Mouse (Mus musculus) layer of hippocampus, postnatal 25 days (tissue): ENCODE data around the gene Slc23a3. TPM values are rescaled to one million over a fixed set of nuclear protein-coding genes. Genes with fewer than 3 reads are reported as not detected.
A peak's percentile ranks its signal among the peaks of the same experiment; 100 is the strongest.

Experiments used
- DNase-seq, 2 experiments: peaks; one replicate each; pipeline ENCODE4 v3.0.0; 2022; ENCODE audit warnings: mixed read lengths in 2 of 2, low spot score in 1 of 2; ENCODE audit errors: extremely low spot score in 1 of 2
- total RNA-seq, 2 experiments: library from RNA; stranded (reverse); gene quantifications; 2 replicates each; pipeline ENCODE4 v1.2.3; 2021

Gene Slc23a3
- total RNA-seq, 2 experiments from 2014 or later, result 0.30 to 0.35 TPM

- no peak for DNase-seq
These were observed 7.0 kb upstream of the Slc23a3 start for GRCm38 (mm10) chr1:75140601-75141190.

DNA sequence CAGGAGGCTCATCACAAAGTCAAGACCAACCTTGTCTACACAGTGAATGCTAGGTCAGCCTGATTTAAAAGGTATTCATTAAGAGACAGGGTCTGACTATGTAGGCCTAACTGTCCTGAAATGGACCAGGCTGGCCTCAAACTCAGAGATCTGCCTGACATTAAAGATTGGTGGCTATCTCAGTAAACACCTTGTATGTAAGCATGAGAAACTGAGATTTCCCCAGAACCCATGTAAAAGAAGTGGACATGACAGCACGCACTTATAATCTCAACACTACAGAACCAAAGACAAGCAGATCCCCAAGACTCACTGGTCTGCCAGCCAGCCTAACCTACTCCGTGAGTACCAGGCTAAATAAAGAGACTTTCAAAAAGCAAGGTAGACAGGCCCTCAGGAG, 4.8 kb upstream of the Slc23a3 start:
- DNase-seq, result no peak

GRCm38 (mm10) chr1:75136730-75137129, 3.0 kb upstream of the Slc23a3 start:
- no peak for DNase-seq

DNA sequence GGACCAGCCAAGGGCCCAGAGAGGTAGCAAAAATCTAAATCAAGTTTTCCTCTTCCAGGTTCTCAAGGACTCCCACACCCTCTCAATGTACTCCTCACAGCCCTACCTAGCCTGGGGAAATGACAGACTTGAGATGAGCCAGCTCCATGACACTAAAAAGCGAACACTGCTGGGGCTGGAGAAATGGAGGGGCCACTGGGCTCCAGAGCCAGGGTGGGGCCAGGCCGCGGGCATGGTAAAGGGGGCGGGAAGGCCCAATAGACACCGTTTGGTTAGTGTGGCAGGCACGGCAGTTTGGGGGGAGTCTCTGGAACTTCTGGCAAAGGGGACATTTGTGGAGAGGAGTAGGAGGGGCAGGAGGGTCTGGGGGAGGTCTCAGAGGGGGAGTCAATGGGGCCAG, 2.6 kb upstream of the Slc23a3 start:
- no peak for DNase-seq

GRCm38 (mm10) chr1:75128641-75129040, 5.0 kb downstream of the Slc23a3 start:
- no peak for DNase-seq

- DNase-seq, result no peak
These were observed 8.3 kb downstream of the Slc23a3 start for GRCm38 (mm10) chr1:75125418-75125817.

- peak; percentile 85 to 87 for DNase-seq
These were observed 9.1 kb downstream of the Slc23a3 start, which contains the start of gene Nhej1 for GRCm38 (mm10) chr1:75124346-75125321. Gene Nhej1, minus strand, starts transcription at chr1:75125200.

- no peak for DNase-seq
These were observed 11.5 kb downstream of the Slc23a3 start for GRCm38 (mm10) chr1:75122211-75122610.

Other genes with a start within 250 kb of the Slc23a3 start
- gene Fev, start 248.5 kb downstream of the Slc23a3 start, total RNA-seq, result not detected
- under 1 TPM in 1 of 2 experiments, not detected in 1; 0.39 TPM for gene Cryba2, start 240.7 kb downstream of the Slc23a3 start, total RNA-seq
- 1 to 10 TPM; 1.2 to 2.3 TPM for gene Cfap65, start 198.3 kb downstream of the Slc23a3 start, total RNA-seq
- gene Ihh, start 182.2 kb downstream of the Slc23a3 start, total RNA-seq, result under 1 TPM; 0.10 to 0.38 TPM
- gene Nhej1, start 8.7 kb downstream of the Slc23a3 start, total RNA-seq, result 1 to 10 TPM; 2.7 to 3.2 TPM
- gene Cnppd1, start 8.8 kb upstream of the Slc23a3 start, total RNA-seq, result 10 to 100 TPM; 26.6 to 38.6 TPM
- 100 to 1,000 TPM; 172 to 177 TPM for gene Retreg2, start 8.9 kb upstream of the Slc23a3 start, total RNA-seq
- 10 to 100 TPM; 33.8 to 34.5 TPM for gene Zfand2b, start 34.8 kb upstream of the Slc23a3 start, total RNA-seq
- 10 to 100 TPM; 25.2 to 28.0 TPM for gene Abcb6, start 46.5 kb upstream of the Slc23a3 start, total RNA-seq
- gene Ankzf1, start 58.3 kb upstream of the Slc23a3 start, total RNA-seq, result 10 to 100 TPM; 19.4 to 24.0 TPM
- gene Atg9a, start 58.3 kb upstream of the Slc23a3 start, total RNA-seq, result 100 to 1,000 TPM; 119 to 121 TPM
- gene Glb1l, start 76.9 kb upstream of the Slc23a3 start, total RNA-seq, result 10 to 100 TPM; 12.6 to 14.4 TPM
- gene Stk16, start 76.9 kb upstream of the Slc23a3 start, total RNA-seq, result 10 to 100 TPM; 88.3 to 92.4 TPM
- 100 to 1,000 TPM; 560 to 573 TPM for gene Tuba4a, start 86.0 kb upstream of the Slc23a3 start, total RNA-seq
- gene A630095N17Rik, start 98.2 kb upstream of the Slc23a3 start, total RNA-seq, result not detected
- gene Dnajb2, start 102.5 kb upstream of the Slc23a3 start, total RNA-seq, result 10 to 100 TPM; 72.6 to 78.9 TPM
- 100 to 1,000 TPM; 369 to 386 TPM for gene Ptprn, start 130.6 kb upstream of the Slc23a3 start, total RNA-seq
- 100 to 1,000 TPM in 1 of 2 experiments, 10 to 100 TPM in 1; 63.7 to 105 TPM for gene Resp18, start 144.5 kb upstream of the Slc23a3 start, total RNA-seq
- gene Dnpep, start 184.1 kb upstream of the Slc23a3 start, total RNA-seq, result 10 to 100 TPM; 43.3 to 49.5 TPM
- gene Des, start 226.4 kb upstream of the Slc23a3 start, total RNA-seq, result 1 to 10 TPM in 1 of 2 experiments, under 1 TPM in 1; 0.94 to 1.2 TPM
- gene Speg, start 241.4 kb upstream of the Slc23a3 start, total RNA-seq, result 100 to 1,000 TPM; 154 to 196 TPM